Mouse (Mus musculus) heart, embryonic 11.5 days (tissue): ENCODE measurements at regions not wholly inside any gene's neighbourhood (a gene's known extent, or its start where the extent isn't known, plus 50 kb on each side); places are given as distances from the start of the nearest gene placed in this dataset.

Source experiments
- ATAC-seq: fragments of 200-750 bp; cut with Nextera tagmentation; replicated peaks from 2 replicates; pipeline ENCODE4 v1.8.0; 2017; ENCODE audit warnings: moderate library complexity; ENCODE audit not compliant: insufficient number of reproducible peaks, low FRiP score, low TSS enrichment
- H3K27ac ChIP-seq: fragments of 300-500 bp; sonication (generic); 2 replicates; pipeline ENCODE4 v1.5.1; 2014; ENCODE audit warnings: mild to moderate bottlenecking, low read depth, low read length
- H3K27me3 ChIP-seq: fragments of 300-500 bp; sonication (generic); 2 replicates; pipeline ENCODE4 v1.6.1; 2014; ENCODE audit warnings: mild to moderate bottlenecking, low read length, mixed read lengths; ENCODE audit not compliant: control insufficient read depth, insufficient read depth
- H3K36me3 ChIP-seq: fragments of 300-500 bp; sonication (generic); 2 replicates; pipeline ENCODE4 v1.6.1; 2014; ENCODE audit warnings: mild to moderate bottlenecking, low read length, moderate library complexity, mixed read lengths; ENCODE audit not compliant: control insufficient read depth, insufficient read depth
- H3K4me1 ChIP-seq: fragments of 300-500 bp; sonication (generic); 2 replicates; pipeline ENCODE4 v1.6.1; 2014; ENCODE audit warnings: low read length; ENCODE audit not compliant: control insufficient read depth, insufficient read depth
- H3K4me2 ChIP-seq: fragments of 300-500 bp; sonication (generic); 2 replicates; pipeline ENCODE4 v1.6.1; 2014; ENCODE audit warnings: mild to moderate bottlenecking, moderate library complexity
- H3K4me3 ChIP-seq: fragments of 300-500 bp; sonication (generic); 2 replicates; pipeline ENCODE4 v1.5.1; 2014; ENCODE audit warnings: low read depth, low read length
- H3K9ac ChIP-seq: fragments of 300-500 bp; sonication (generic); 2 replicates; pipeline ENCODE4 v1.6.1; 2014; ENCODE audit warnings: mild to moderate bottlenecking, low read depth, low read length, moderate library complexity
- H3K9me3 ChIP-seq: fragments of 300-500 bp; sonication (generic); replicated peaks from 2 replicates; pipeline ENCODE4 v1.6.1; 2016; ENCODE audit warnings: low read length; ENCODE audit not compliant: control insufficient read depth
- WGBS: fragments of 180-500 bp; shearing (Covaris S2); extraction: QIAGEN DNeasy Blood & Tissue Kit; methylation state at CpG from one replicate; pipeline ENCODE4 v1.1.7; 2014; ENCODE audit not compliant: insufficient replicate concordance; 5-methylcytosine and 5-hydroxymethylcytosine counted together

GRCm38 (mm10) chr4:131304361-131304777, 360.2 kb downstream of the Matn1 start:
- H3K9ac ChIP-seq: no peak overlapping the region
- no peak overlapping the region for H3K4me3 ChIP-seq
- no peak for ATAC-seq
- 74% methylated on average over 12 of the region's 12 CpGs for WGBS
- H3K9me3 ChIP-seq: no peaks in the 10 kb centered on the region
- no peak overlapping the region for H3K27ac ChIP-seq
- no peaks in the 10 kb centered on the region for H3K36me3 ChIP-seq
- peaks cover 4% of the 10 kb centered on the region for H3K4me1 ChIP-seq
- no peaks in the 10 kb centered on the region for H3K27me3 ChIP-seq
- no peak overlapping the region for H3K4me2 ChIP-seq

- H3K4me2 ChIP-seq: no peak overlapping the region
- no peaks in the 10 kb centered on the region for H3K36me3 ChIP-seq
- H3K9ac ChIP-seq: no peak overlapping the region
- no peak for ATAC-seq
- no peak overlapping the region for H3K4me3 ChIP-seq
- H3K27me3 ChIP-seq: no peaks in the 10 kb centered on the region
- H3K27ac ChIP-seq: no peak overlapping the region
- H3K4me1 ChIP-seq: no peaks in the 10 kb centered on the region
- 65% methylated on average over 3 of the region's 3 CpGs for WGBS
- H3K9me3 ChIP-seq: no peaks in the 10 kb centered on the region
Measured at GRCm38 (mm10) chr4:131314231-131314630, 370.0 kb downstream of the Matn1 start.

- Histone ChIP-seq H3K27me3 (no peaks in the 10 kb centered on the region), H3K27ac (no peak overlapping the region), H3K4me3 (no peak overlapping the region), H3K4me1 (no peaks in the 10 kb centered on the region), H3K9ac (no peak overlapping the region), H3K4me2 (no peak overlapping the region), H3K36me3 (no peaks in the 10 kb centered on the region), H3K9me3 (no peaks in the 10 kb centered on the region)
- no peak for ATAC-seq
- WGBS: 77% methylated on average over 3 of the region's 3 CpGs
Measured at GRCm38 (mm10) chr4:131316041-131316440, 371.9 kb downstream of the Matn1 start.

- no peak overlapping the region for H3K4me3 ChIP-seq
- no peak for ATAC-seq
- H3K27ac ChIP-seq: no peak overlapping the region
- 65% methylated on average over 5 of the region's 5 CpGs for WGBS
- no peaks in the 10 kb centered on the region for H3K27me3 ChIP-seq
- H3K4me2 ChIP-seq: no peak overlapping the region
- H3K9ac ChIP-seq: no peak overlapping the region
- no peaks in the 10 kb centered on the region for H3K36me3 ChIP-seq
- no peaks in the 10 kb centered on the region for H3K4me1 ChIP-seq
- H3K9me3 ChIP-seq: no peaks in the 10 kb centered on the region
Measured at GRCm38 (mm10) chr4:131322323-131322722, 378.1 kb downstream of the Matn1 start.

GRCm38 (mm10) chr4:131324486-131324885, 380.3 kb downstream of the Matn1 start:
- no peak overlapping the region for H3K27ac ChIP-seq
- H3K36me3 ChIP-seq: no peaks in the 10 kb centered on the region
- ATAC-seq: no peak
- no peak overlapping the region for H3K9ac ChIP-seq
- no peak overlapping the region for H3K4me2 ChIP-seq
- WGBS: 67% methylated on average over 3 of the region's 3 CpGs
- H3K27me3 ChIP-seq: no peaks in the 10 kb centered on the region
- H3K9me3 ChIP-seq: no peaks in the 10 kb centered on the region
- no peaks in the 10 kb centered on the region for H3K4me1 ChIP-seq
- H3K4me3 ChIP-seq: no peak overlapping the region

GRCm38 (mm10) chr4:131325200-131325599, 381.0 kb downstream of the Matn1 start:
- Histone ChIP-seq H3K9ac (no peak overlapping the region), H3K4me1 (no peaks in the 10 kb centered on the region), H3K4me3 (no peak overlapping the region), H3K27ac (no peak overlapping the region), H3K27me3 (no peaks in the 10 kb centered on the region), H3K9me3 (no peaks in the 10 kb centered on the region), H3K4me2 (no peak overlapping the region), H3K36me3 (no peaks in the 10 kb centered on the region)
- no peak for ATAC-seq
- WGBS: 69% methylated on average over 11 of the region's 11 CpGs

- H3K9ac ChIP-seq: no peak overlapping the region
- no peaks in the 10 kb centered on the region for H3K9me3 ChIP-seq
- H3K36me3 ChIP-seq: no peaks in the 10 kb centered on the region
- no peak overlapping the region for H3K4me2 ChIP-seq
- WGBS: 79% methylated on average over 3 of the region's 3 CpGs
- no peaks in the 10 kb centered on the region for H3K4me1 ChIP-seq
- no peaks in the 10 kb centered on the region for H3K27me3 ChIP-seq
- no peak overlapping the region for H3K27ac ChIP-seq
- ATAC-seq: no peak
- no peak overlapping the region for H3K4me3 ChIP-seq
Measured at GRCm38 (mm10) chr4:131325609-131326008, 381.4 kb downstream of the Matn1 start.

GRCm38 (mm10) chr4:131329398-131329797, 385.2 kb downstream of the Matn1 start:
- Histone ChIP-seq H3K9ac (no peak overlapping the region), H3K4me1 (no peaks in the 10 kb centered on the region), H3K27me3 (no peaks in the 10 kb centered on the region), H3K4me2 (no peak overlapping the region), H3K4me3 (no peak overlapping the region), H3K27ac (no peak overlapping the region), H3K36me3 (no peaks in the 10 kb centered on the region), H3K9me3 (no peaks in the 10 kb centered on the region)
- no peak for ATAC-seq
- WGBS: 40% methylated on average over 5 of the region's 5 CpGs

- Histone ChIP-seq H3K27me3 (no peaks in the 10 kb centered on the region), H3K27ac (no peak overlapping the region), H3K9me3 (no peaks in the 10 kb centered on the region), H3K36me3 (no peaks in the 10 kb centered on the region), H3K4me3 (no peak overlapping the region), H3K4me2 (no peak overlapping the region), H3K4me1 (no peaks in the 10 kb centered on the region), H3K9ac (no peak overlapping the region)
- ATAC-seq: no peak
- 80% methylated on average over 4 of the region's 4 CpGs for WGBS
Measured at GRCm38 (mm10) chr4:131331646-131332045, 387.5 kb downstream of the Matn1 start.
